Mouse (Mus musculus) kidney, postnatal 0 days (tissue): ENCODE results near the gene Ramp2. TPM values are rescaled to one million over a fixed set of nuclear protein-coding genes. Genes with fewer than 3 reads are reported as not detected.

Experiments
- ATAC-seq: fragments of 200-750 bp; cut with Nextera tagmentation; replicated peaks from 2 replicates; pipeline ENCODE4 v1.8.0; 2017; ENCODE audit warnings: low read depth, moderate number of reproducible peaks, moderate TSS enrichment, moderate library complexity; ENCODE audit not compliant: low FRiP score
- DNase-seq: peaks from one replicate; pipeline ENCODE4 v3.0.0-alpha.2; 2016; ENCODE audit warnings: low spot score
- H3K27ac ChIP-seq: fragments of 300-500 bp; sonication (generic); 2 replicates; pipeline ENCODE4 v1.5.1; 2014; ENCODE audit warnings: mild to moderate bottlenecking
- H3K27me3 ChIP-seq: fragments of 300-500 bp; sonication (generic); 2 replicates; pipeline ENCODE4 v1.6.1; 2014; ENCODE audit warnings: low read length, mixed read lengths; ENCODE audit not compliant: insufficient read depth
- H3K36me3 ChIP-seq: fragments of 300-500 bp; sonication (generic); 2 replicates; pipeline ENCODE4 v1.6.1; 2014; ENCODE audit warnings: low read length, mixed read lengths; ENCODE audit not compliant: insufficient read depth
- H3K4me1 ChIP-seq: fragments of 300-500 bp; sonication (generic); replicated peaks from 2 replicates; pipeline ENCODE4 v1.6.1; 2014; ENCODE audit warnings: antibody characterized with exemption, low read length, mixed read lengths; ENCODE audit not compliant: insufficient read depth
- H3K4me2 ChIP-seq: fragments of 300-500 bp; sonication (generic); 2 replicates; pipeline ENCODE4 v1.6.1; 2014; ENCODE audit warnings: mild to moderate bottlenecking, low read length, moderate library complexity, mixed read lengths
- H3K4me3 ChIP-seq: fragments of 300-500 bp; sonication (generic); replicated peaks from 2 replicates; pipeline ENCODE4 v1.5.1; 2014; ENCODE audit warnings: low read depth, low read length
- H3K9ac ChIP-seq: fragments of 300-500 bp; sonication (generic); 2 replicates; pipeline ENCODE4 v1.6.1; 2014; ENCODE audit warnings: low read depth, low read length
- H3K9me3 ChIP-seq: fragments of 300-500 bp; sonication (generic); replicated peaks from 2 replicates; pipeline ENCODE4 v1.6.1; 2016; ENCODE audit warnings: low read length, inconsistent platforms, mixed read lengths
- CTCF ChIP-seq: IDR thresholded peaks from 2 replicates; pipeline ENCODE4 v1.5.1; 2016; ENCODE audit warnings: antibody characterized with exemption, low read depth, mild to moderate bottlenecking, moderate library complexity
- WGBS: fragments of 180-500 bp; shearing (Covaris S2); extraction: QIAGEN DNeasy Blood & Tissue Kit; methylation state at CpG from one replicate; pipeline ENCODE4 v1.1.7; 2014; 5-methylcytosine and 5-hydroxymethylcytosine counted together
- polyA plus RNA-seq: library from polyadenylated mRNA; unstranded; fragments of >200 nt; fragmentation: Nextera tagmentation; extraction: Ambion mirVana; gene quantifications from 2 replicates; pipeline ENCODE4 v1.2.1, GENCODE M21; 2015

The Ramp2 gene
- polyA plus RNA-seq, 1 experiment from 2014 or later = 247 TPM

DNA sequence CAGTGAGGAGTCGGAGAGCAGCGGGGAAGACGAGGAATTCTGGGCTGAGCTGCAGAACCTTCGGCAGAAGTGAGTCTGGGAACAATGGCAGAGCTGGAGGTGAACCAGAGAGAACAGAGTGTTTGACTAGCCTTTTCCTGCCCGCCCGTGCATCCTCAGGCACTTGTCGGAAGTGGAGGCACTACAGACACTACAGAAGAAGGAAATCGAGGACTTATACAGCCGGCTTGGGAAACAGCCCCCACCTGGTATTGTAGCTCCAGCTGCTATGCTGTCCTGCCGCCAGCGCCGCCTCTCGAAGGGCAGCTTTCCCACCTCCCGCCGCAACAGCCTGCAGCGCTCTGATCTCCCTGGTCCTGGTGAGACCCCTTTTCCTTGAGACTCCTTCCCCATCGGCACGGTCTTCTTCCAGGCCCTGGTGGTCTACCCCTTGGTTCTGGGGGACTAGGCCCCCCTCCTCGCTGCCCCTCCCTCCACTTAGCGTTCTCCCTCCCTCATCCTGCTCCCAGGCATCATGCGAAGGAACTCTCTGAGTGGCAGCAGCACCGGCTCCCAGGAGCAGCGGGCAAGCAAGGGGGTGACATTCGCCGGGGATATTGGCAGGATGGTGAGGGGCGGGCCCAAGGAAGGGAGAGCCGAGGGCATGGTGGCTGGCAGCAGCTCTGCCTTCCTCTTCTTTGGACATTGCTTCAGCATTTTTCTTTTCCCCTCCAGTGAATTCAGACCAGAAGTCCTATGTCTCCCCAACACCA is 30.7 kb downstream of the Ramp2 start:
- 35% methylated on average over 27 of the region's 27 CpGs for WGBS
- no peak for ATAC-seq

DNA sequence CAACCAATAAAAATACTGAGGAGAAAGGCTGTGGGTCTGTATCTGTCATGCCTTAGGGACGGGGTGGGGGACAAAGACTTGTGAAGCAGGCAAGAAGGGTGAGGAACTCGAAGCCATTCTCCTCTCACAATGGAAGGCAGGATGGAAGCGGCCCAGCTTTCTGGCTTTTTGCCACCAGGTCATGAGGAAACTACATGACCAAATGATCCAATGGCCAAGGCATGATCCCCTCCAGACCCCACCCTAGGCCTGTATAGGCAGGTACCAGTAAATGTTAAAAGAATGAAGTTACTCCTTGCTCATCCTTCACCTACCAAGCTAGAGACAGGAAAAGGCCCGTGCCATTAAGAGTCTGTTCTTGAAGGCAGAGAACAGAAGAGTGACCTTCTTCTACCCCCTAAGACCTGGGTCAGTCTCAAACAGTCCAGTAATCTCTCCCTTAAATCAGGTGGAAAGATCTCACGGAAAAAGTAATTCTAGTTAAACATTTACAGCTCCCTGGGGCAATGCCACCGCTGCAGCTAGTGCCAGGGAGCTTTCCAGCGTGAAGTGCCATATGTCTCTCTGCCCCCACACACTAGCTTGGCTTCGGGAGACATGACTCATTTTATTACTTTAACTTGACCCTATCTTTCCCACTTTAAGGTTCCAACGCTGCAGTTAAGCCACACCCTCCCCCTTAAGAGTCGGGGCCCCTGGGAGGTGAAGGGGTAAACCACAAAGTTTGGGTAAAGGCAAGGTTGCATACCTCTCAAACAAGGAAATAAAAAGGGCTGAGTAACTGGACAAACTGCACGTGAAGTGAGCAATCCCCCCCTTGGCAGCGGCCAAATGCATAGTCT is 31.8 kb downstream of the Ramp2 start:
- Histone ChIP-seq H3K4me1 (peaks cover 37% of the 10 kb centered on the region), H3K36me3 (0 out of 2 replicates have a peak, but pooled peaks cover 9% of the 10 kb centered on the region), H3K27me3 (no peaks in the 10 kb centered on the region), H3K4me2 (peak overlapping the region; percentile 82), H3K27ac (peak overlapping the region; percentile 89), H3K9me3 (no peaks in the 10 kb centered on the region), H3K4me3 (peak overlapping the region; percentile 59), H3K9ac (peak overlapping the region; percentile 75)
- ATAC-seq = peak; percentile 62
- no peak for DNase-seq
- WGBS = 35% methylated on average over 12 of the region's 12 CpGs
- no peak for TF ChIP-seq CTCF

More for the DNA sequence above, 30.7 kb downstream of the Ramp2 start:
- DNase-seq = no peak
- H3K36me3 ChIP-seq = 0 out of 2 replicates have a peak, but pooled peaks cover 9% of the 10 kb centered on the region
- peaks cover 37% of the 10 kb centered on the region for H3K4me1 ChIP-seq
- no peaks in the 10 kb centered on the region for H3K27me3 ChIP-seq
- no peaks in the 10 kb centered on the region for H3K9me3 ChIP-seq
- H3K9ac ChIP-seq = peak overlapping the region; percentile 37; the same call in 1 of the 2 replicates
- no peak for TF ChIP-seq CTCF
- peak overlapping the region; percentile 82 for H3K4me2 ChIP-seq
- H3K27ac ChIP-seq = peak overlapping the region; percentile 89
- no peak overlapping the region for H3K4me3 ChIP-seq

DNA sequence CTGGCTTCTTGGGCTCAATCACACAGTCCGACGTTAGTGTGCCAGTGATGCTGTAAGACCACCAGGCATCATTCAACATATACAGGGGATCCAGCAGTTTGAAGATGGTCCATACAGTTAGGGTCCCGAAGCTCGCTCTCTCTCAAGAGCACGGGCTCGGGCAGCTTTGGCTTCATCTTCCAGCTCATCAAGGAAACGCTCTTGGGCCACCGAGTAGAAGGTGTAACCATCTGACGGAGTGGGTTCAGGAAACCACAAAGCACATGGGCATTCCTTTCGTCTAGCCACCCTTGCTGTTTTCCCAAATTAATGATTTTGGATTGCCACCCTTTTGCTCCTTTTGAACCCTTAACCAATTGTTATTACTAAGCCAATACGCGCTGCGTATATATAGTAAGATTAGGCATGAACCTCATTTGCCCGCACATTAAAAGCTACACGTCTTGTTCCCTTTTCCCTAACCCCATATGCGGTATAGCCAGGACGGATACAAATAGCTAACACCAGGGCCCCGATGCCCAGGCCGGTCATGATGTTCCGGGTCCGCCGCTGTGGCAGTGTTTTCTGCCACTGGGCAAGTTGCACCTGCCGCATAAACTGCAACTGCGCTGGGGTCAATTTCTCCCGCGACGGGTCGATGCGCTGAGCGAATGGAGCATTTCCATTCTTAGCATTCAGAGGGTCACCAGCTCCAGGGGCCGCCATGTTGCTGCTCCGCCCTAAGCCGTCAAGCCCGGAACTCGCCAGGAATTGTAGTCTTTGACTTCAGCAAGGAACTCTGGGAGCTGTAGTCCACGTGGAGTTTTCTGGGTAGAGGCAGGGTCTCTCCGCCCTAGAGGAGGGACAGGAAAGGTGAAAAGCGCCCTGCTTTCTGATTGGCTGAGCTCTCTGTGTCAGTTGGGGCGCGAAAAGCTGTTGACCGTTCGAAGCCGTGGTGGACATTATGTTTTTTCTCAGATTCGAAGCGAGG is 32.7 kb downstream of the Ramp2 start, which contains the start of the genes Cntd1 and Coa3:
Cntd1 (plus strand) TSS at position 790 of the 970 bp plus-strand sequence.
Coa3 (minus strand) TSS at position 892 of the 970 bp plus-strand sequence.
- Histone ChIP-seq H3K36me3 (0 out of 2 replicates have a peak, but pooled peaks cover 9% of the 10 kb centered on the region), H3K4me2 (peak within 1 kb of the TSS; percentile 82), H3K27me3 (no peaks in the 10 kb centered on the region), H3K9ac (peak within 1 kb of the TSS; percentile 75), H3K27ac (peak within 1 kb of the TSS; percentile 89), H3K4me3 (peak within 1 kb of the TSS; percentile 59), H3K4me1 (peaks cover 44% of the 10 kb centered on the region), H3K9me3 (no peaks in the 10 kb centered on the region)
- ATAC-seq = peak; percentile 84
- peak; percentile 34; the same call in 1 of the 2 replicates for TF ChIP-seq CTCF
- peak; percentile 98 for DNase-seq
- WGBS = 7% methylated on average over 45 of the region's 45 CpGs

DNA sequence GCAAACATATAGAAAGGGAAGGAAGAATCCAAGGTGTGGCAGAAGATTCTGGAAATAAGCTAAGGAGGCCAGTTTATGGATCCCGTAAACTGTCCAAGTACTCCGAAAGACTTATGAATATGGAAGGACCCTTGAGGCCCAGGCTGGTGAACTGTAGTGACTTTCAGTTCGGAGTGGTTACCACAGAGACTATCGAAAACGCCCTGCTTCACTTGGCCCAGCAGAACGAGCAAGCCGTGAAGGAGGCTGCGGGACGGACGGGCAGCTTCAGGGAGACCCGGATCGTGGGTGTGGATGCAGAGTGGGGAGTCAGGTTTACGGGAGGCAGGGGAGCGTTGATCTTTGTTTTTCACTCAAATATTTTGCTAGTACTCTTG is 33.4 kb downstream of the Ramp2 start:
- WGBS = 43% methylated on average over 14 of the region's 14 CpGs
- Histone ChIP-seq H3K27ac (peak overlapping the region; percentile 54; the same call in 1 of the 2 replicates), H3K27me3 (no peaks in the 10 kb centered on the region), H3K9ac (no peak overlapping the region), H3K4me1 (peaks cover 44% of the 10 kb centered on the region), H3K36me3 (0 out of 2 replicates have a peak, but pooled peaks cover 9% of the 10 kb centered on the region), H3K4me3 (peak overlapping the region; percentile 59; the same call in 1 of the 2 replicates), H3K9me3 (no peaks in the 10 kb centered on the region), H3K4me2 (peak overlapping the region; percentile 82)
- no peak for DNase-seq
- ATAC-seq = no peak
- TF ChIP-seq CTCF = no peak

DNA sequence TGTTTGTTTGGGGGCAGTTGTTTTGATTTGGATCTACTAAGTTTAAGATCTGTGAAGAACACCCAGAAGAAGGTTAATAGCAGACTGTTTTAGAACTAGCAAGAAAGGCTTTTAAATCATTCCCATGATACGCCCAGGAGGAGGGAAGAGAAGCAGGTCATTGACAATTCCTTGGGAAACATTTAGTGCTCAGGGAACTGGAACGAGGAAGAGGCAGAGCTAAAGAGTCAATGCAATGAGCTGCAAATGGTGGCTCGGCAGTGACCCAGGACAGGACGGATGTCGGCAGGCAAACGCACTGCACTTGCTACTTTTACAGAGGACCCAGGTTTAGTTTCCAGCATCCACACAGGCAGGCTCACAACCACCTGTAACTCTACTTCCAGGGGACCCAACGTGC is 35.0 kb downstream of the Ramp2 start:
- no peak for ATAC-seq
- H3K9ac ChIP-seq = peak overlapping the region; percentile 27; the same call in 1 of the 2 replicates
- DNase-seq = no peak
- no peak overlapping the region for H3K4me3 ChIP-seq
- 0 out of 2 replicates have a peak, but pooled peaks cover 9% of the 10 kb centered on the region for H3K36me3 ChIP-seq
- TF ChIP-seq CTCF = no peak
- peak overlapping the region; percentile 31; the same call in 1 of the 2 replicates for H3K27ac ChIP-seq
- H3K9me3 ChIP-seq = no peaks in the 10 kb centered on the region
- no peaks in the 10 kb centered on the region for H3K27me3 ChIP-seq
- H3K4me1 ChIP-seq = peaks cover 44% of the 10 kb centered on the region
- H3K4me2 ChIP-seq = no peak overlapping the region
- 21% methylated on average over 7 of the region's 7 CpGs for WGBS
